Mouse (Mus musculus): ENCODE data around the gene Dhrs2.
A peak's percentile ranks its signal among the peaks of the same experiment; 100 is the strongest.

Gene Dhrs2

GRCm38 (mm10) chr14:55221707-55222106 is at the start of gene Dhrs2:
Gene Dhrs2, plus strand, starts transcription at chr14:55222007.
- no peak for DNase-seq (ENCODE audit: low read depth)

- no peak for DNase-seq (ENCODE audit: low read depth)
These were observed 47.6 kb upstream of the Dhrs2 start for GRCm38 (mm10) chr14:55174164-55174563.

- peak; percentile 52 for DNase-seq (ENCODE audit: low read depth)
These were observed 44.5 kb upstream of the Dhrs2 start for GRCm38 (mm10) chr14:55177274-55177673.

- DNase-seq (ENCODE audit: low read depth): no peak
These were observed 40.9 kb upstream of the Dhrs2 start for GRCm38 (mm10) chr14:55180951-55181350.

DNA sequence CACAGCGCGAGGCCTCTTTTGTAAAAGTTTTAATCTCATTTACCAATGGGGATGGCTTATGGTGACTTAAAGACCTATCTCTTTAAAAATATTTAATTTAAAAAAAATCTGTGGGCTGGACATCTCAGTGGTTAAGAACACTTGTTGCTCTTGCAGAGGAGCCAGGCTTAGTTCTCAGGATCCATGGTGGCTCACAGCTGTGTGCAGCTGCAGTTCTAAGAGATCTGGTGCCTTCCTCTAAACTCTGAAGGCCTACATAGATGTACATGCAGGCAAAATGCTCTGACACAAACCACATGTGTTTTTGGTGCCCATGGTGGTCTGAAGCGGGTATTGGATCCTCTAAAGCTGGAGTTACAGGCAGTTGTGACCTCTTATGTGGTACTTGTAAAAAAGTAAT is 38.6 kb upstream of the Dhrs2 start:
- no peak for DNase-seq (ENCODE audit: low read depth)

DNA sequence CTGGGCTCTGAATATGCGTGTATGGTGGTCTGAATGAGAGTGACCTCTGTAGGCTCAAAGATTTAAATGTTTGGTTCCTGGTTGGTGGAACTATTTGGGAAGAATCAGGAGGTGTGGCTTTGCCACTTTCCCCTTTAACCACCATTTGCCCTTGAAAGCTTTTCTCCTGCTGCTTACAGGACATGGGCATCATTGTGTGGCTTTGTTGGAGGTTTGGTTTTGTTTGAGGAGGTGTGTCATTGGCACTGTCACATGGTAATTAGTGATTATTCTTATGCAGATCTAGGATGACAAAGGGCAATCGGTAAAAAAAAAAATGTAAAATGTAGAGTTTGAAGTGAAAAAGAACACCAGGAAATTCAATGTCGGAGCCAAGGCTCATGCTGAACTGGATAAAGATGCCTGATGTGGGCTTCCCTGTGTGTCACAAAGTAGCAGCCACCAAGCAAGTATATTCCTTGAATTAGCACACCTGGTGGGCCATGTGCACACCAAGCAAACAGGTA is 37.1 kb upstream of the Dhrs2 start:
- DNase-seq (ENCODE audit: low read depth): no peak

- DNase-seq (ENCODE audit: low read depth): no peak
These were observed 33.3 kb upstream of the Dhrs2 start for GRCm38 (mm10) chr14:55188491-55188890.

DNA sequence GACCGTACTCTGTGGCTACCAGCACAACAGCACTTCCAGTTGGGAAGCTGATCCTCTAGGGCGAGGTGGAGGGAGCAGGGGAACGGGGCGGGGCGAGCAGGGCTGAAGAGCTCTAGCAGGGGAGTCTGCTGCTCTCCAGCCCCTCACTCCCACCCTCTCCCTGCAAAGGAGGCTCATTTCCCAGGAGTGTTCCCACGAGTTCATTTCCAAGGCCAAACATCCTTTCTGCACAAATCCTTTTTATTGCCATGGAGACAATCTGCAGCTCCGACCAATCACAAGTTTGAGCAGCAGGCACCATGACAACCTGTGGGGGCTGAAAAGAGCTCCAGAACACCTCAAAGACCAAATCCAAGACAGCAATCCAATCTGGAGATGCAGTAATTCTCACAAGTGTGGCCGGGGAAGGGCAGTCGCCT is 32.4 kb upstream of the Dhrs2 start:
- no peak for DNase-seq (ENCODE audit: low read depth)

- DNase-seq (ENCODE audit: low read depth): no peak
These were observed 28.5 kb upstream of the Dhrs2 start for GRCm38 (mm10) chr14:55193354-55193753.

DNA sequence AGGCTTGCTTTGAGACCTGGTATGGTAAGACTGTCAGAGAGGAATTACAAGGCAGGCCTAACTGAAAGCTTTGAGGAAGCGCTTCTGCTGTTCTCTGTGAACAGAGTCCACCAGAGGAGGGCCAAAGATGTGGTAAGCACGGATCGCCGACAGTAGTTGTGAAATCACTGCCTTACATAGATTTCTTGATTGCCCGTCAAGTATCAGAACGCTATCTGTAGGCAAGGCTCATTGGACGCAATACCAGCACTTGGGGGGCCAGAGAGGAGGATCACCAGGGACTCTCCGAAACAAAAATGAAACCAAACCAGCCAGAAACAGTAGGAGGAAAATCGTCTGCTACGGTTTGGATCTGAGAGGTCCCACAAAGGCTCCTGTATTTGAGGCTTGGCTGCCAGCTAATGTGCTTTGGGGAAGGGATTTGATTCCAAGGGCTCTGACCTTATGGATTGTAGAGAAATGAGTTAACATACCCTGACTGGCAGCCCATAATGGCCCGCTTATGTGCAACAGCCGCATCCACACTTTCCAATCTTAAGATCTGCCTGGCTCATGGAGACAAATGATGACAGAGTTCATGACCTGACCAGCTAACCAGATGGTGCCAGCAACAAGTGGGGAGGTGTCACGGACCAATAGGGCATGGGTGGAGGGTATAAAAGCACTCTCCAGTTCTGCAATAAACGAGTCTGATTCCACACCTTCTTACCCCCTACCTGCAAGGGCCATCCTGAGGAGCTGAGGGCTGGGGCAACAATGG is 27.8 kb upstream of the Dhrs2 start:
- DNase-seq (ENCODE audit: low read depth): peak; percentile 24

- DNase-seq (ENCODE audit: low read depth): no peak
These were observed 27.0 kb upstream of the Dhrs2 start for GRCm38 (mm10) chr14:55194786-55195185.

DNA sequence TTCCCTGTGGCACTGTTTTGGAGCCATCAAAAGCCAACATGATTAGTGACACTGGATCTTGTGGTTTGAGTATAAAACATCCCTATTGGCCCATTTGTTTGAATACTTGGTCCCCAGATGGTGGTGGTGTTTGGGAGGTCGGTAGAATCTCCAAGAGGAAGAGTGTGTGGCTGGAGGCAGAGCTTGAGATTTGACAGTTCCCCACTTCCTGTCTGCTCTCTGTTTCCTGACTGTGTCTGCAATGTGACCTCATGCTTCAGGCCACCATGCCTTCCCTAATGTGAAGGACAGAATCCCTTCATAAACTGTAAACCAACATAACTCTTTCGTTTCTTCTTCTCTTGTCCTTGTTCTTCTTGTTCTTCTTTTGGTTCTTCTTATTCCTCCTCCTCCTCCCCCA is 24.7 kb upstream of the Dhrs2 start:
- peak; percentile 53 for DNase-seq (ENCODE audit: low read depth)

- DNase-seq (ENCODE audit: low read depth): no peak
These were observed 23.6 kb upstream of the Dhrs2 start for GRCm38 (mm10) chr14:55198187-55198586.

DNA sequence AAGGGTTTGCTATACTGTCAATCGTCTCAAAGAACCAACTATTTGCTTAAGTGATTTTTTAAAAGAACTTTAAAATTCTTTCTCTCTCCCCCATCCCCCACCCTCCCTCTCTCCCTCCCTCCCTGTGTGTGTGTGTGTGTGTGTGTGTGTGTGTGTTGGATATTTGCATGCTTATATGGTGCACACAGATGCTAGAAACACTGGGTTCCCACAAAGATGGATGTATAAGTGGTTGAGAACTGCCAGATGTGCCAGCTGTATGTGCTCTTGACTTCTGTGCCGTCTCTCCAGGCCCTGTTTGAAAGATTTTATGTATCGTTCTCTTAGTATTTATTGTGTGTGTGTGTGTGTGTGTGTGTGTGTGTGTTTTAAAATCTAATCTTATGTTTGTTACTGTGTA is 17.3 kb upstream of the Dhrs2 start:
- DNase-seq (ENCODE audit: low read depth): no peak

GRCm38 (mm10) chr14:55205045-55205750 is 16.6 kb upstream of the Dhrs2 start:
- peak; percentile 18 for DNase-seq (ENCODE audit: low read depth)

- no peak for DNase-seq (ENCODE audit: low read depth)
These were observed 13.5 kb upstream of the Dhrs2 start for GRCm38 (mm10) chr14:55208306-55208705.

DNA sequence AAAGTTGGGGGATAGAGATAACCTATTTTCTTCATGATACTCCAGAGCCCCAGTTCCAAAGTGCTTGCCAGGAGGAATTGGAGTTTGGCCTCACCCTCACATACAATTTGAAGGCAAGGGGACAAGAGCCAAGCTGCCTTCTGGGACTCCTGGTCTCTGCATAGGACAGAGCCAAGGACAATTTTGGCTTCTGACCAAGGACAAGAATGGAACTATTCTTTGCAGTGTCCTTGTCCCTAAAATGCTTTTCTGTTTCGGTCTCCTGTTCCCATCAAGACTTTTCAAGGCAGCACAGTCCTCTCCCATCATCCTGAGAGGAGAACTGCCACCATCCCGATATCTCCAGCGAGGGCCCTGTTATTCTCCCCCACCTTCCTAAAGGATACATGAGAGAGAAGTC is 8.2 kb upstream of the Dhrs2 start:
- no peak for DNase-seq (ENCODE audit: low read depth)

- DNase-seq (ENCODE audit: low read depth): peak; percentile 67
These were observed 7.3 kb upstream of the Dhrs2 start for GRCm38 (mm10) chr14:55214507-55214906.

DNA sequence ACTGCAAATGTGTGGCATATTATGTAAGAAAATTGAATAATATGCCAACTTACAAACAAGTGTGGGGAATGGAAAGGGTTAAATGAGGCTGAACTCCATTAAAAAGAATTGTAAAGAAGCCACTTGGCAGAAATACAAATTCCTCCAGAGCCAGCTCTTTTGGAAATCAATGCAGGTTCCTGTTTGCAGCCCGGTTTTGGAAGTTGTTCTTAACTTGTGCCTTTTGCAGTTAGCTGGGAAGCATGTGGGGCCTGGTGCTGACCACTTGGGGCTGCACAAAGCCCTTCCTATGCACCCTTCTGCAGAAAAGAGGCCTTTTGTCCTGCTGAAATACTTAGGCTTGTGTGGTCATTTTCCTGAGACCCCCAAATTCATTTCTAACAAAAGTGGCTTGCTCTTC is 1.4 kb downstream of the Dhrs2 start:
- DNase-seq (ENCODE audit: low read depth): no peak

- DNase-seq (ENCODE audit: low read depth): no peak
These were observed 12.8 kb downstream of the Dhrs2 start for GRCm38 (mm10) chr14:55234639-55235038.

DNA sequence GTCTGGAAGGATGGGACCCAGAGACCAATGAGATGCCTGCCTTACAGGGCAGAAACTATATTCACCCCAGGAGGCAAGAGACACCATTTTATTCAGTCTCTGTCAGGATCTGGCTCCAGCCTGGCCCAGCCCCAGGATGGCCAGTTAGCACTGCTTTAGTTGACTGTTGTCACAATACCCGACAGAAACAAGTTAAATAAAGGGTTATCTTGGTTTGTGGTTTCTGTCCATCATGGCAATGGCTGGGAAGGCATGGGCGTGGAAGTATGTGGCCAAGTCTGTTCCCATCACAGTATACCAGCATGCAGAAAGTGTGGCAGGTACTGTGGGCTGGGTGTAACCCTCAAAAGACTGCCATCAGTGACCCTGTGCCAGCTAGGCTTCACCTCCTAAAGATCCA is 14.9 kb downstream of the Dhrs2 start:
- no peak for DNase-seq (ENCODE audit: low read depth)

DNA sequence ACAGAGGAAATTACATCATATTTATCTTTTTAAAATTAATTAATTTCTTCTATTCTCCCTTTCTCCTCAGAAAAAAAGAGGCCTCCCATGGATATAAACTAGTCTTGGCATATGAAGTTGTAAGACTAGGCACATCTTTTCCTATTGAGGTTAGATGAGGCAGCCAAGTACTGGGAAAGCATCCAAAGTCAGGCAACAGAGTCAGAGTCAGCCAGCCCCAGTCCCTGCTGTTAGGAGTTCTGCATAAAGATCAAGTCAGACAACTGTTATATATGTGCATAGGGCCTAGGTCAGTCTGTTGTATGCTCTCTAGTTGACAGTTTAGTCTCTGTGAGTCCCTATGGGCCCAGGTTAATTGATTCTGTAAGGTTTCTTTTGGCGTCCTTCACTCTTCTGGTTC is 20.9 kb downstream of the Dhrs2 start:
- DNase-seq (ENCODE audit: low read depth): no peak

- DNase-seq (ENCODE audit: low read depth): no peak
These were observed 25.4 kb downstream of the Dhrs2 start for GRCm38 (mm10) chr14:55247181-55247580.
